Mouse (Mus musculus) myocyte (in vitro differentiated cells): ENCODE measurements around the gene Tgm4. TPM values are rescaled to one million over a fixed set of nuclear protein-coding genes. Genes with fewer than 3 reads are reported as not detected.

Experiments
- H3K27me3 ChIP-seq: one replicate; pipeline ENCODE4 v1.6.1; 2011; ENCODE audit not compliant: control insufficient read depth, insufficient read depth, insufficient read length
- H3K36me3 ChIP-seq: one replicate; pipeline ENCODE4 v1.6.1; 2011; ENCODE audit not compliant: control insufficient read depth, insufficient read depth
- H3K4me2 ChIP-seq: one replicate; pipeline ENCODE4 v1.6.1; 2011; ENCODE audit warnings: low read depth, control low read depth
- H3K4me3 ChIP-seq: one replicate; pipeline ENCODE4 v1.5.1; 2011; ENCODE audit warnings: mild to moderate bottlenecking, control low read depth, moderate library complexity
- H3K79me2 ChIP-seq: one replicate; pipeline ENCODE4 v1.6.1; 2011; ENCODE audit not compliant: control insufficient read depth, insufficient read depth
- H3ac ChIP-seq: one replicate; pipeline ENCODE4 v1.6.1; 2011; ENCODE audit not compliant: control insufficient read depth, insufficient read length
- CEBPB ChIP-seq: IDR thresholded peaks from 2 replicates; pipeline ENCODE4 v1.6.1; 2011; ENCODE audit warnings: mild to moderate bottlenecking, moderate library complexity; ENCODE audit not compliant: poor library complexity, insufficient read depth, severe bottlenecking
- E2F4 ChIP-seq: IDR thresholded peaks from one replicate; pipeline ENCODE4 v1.6.1; 2011; ENCODE audit warnings: mild to moderate bottlenecking, control low read depth, moderate library complexity; ENCODE audit not compliant: insufficient read depth
- MAX ChIP-seq: IDR thresholded peaks from one replicate; pipeline ENCODE4 v1.6.1; 2011; ENCODE audit warnings: low read depth, mild to moderate bottlenecking, control low read depth
- MYOD1 ChIP-seq, 3 experiments: IDR thresholded peaks; one replicate each; pipeline ENCODE4 v1.6.1; 2011; ENCODE audit warnings: control low read depth in 2 of 3, low read depth in 2 of 3, mild to moderate bottlenecking in 2 of 3, moderate library complexity in 1 of 3; ENCODE audit not compliant: insufficient read length in 2 of 3, control insufficient read depth in 1 of 3
- MYOG ChIP-seq, 3 experiments: IDR thresholded peaks; one replicate each; pipeline ENCODE4 v1.6.1; 2011; ENCODE audit warnings: control low read depth in 2 of 3, low read depth in 2 of 3, mild to moderate bottlenecking in 2 of 3; ENCODE audit not compliant: insufficient read length in 2 of 3, control insufficient read depth in 1 of 3, insufficient read depth in 1 of 3
- POLR2A ChIP-seq: IDR thresholded peaks from one replicate; pipeline ENCODE4 v1.6.1; 2011; ENCODE audit warnings: low read depth, mild to moderate bottlenecking, control low read depth, moderate library complexity; ENCODE audit not compliant: insufficient read length
- POLR2AphosphoS2 ChIP-seq: IDR thresholded peaks from one replicate; pipeline ENCODE4 v1.6.1; 2011; ENCODE audit warnings: low read depth, control low read depth; ENCODE audit not compliant: insufficient read length
- SRF ChIP-seq: IDR thresholded peaks from one replicate; pipeline ENCODE4 v1.6.1; 2011; ENCODE audit warnings: low read depth; ENCODE audit not compliant: control insufficient read depth, insufficient read length
- TCF12 ChIP-seq: IDR thresholded peaks from one replicate; pipeline ENCODE4 v1.6.1; 2011; ENCODE audit warnings: mild to moderate bottlenecking, control low read depth; ENCODE audit not compliant: poor library complexity, insufficient read depth, severe bottlenecking
- TCF3 ChIP-seq: IDR thresholded peaks from one replicate; pipeline ENCODE4 v1.6.1; 2011; ENCODE audit warnings: low read depth, control low read depth; ENCODE audit not compliant: insufficient read length
- USF1 ChIP-seq: IDR thresholded peaks from one replicate; pipeline ENCODE4 v1.6.1; 2011; ENCODE audit warnings: low read depth, mild to moderate bottlenecking, control low read depth, moderate library complexity
- polyA plus RNA-seq: library from polyadenylated mRNA; unstranded; fragments of >200 nt; fragmentation: generic; extraction: Trizol; gene quantifications from one replicate; pipeline ENCODE4 v1.2.1, GENCODE M21; 2012; ENCODE audit warnings: missing spikeins

Tgm4 gene
- polyA plus RNA-seq, 1 experiment, result 0.25 TPM

GRCm38 (mm10) chr9:123115566-123115965, 81.0 kb downstream of the Tgm4 start:
- Histone ChIP-seq H3K27me3 (no peaks in the 10 kb centered on the region), H3K4me3 (no peak overlapping the region), H3K4me2 (no peak overlapping the region), H3K79me2 (peaks cover 57% of the 10 kb centered on the region), H3ac (no peak overlapping the region), H3K36me3 (peaks cover 20% of the 10 kb centered on the region)
- TF ChIP-seq MYOG (IDR thresholded peaks at IDR 0.05; ENCODE audit: control insufficient read depth in 1 of 3, insufficient read depth in 1 of 3, insufficient read length in 2 of 3, low read depth in 2 of 3) (no peak), USF1 (no peak), POLR2AphosphoS2 (no peak), MAX (no peak), CEBPB (no peak), SRF (no peak), POLR2A (no peak), E2F4 (no peak), TCF12 (no peak), TCF3 (no peak), MYOD1 (IDR thresholded peaks at IDR 0.05; ENCODE audit: control insufficient read depth in 1 of 3, insufficient read length in 2 of 3, low read depth in 2 of 3) (no peak)

Other genes with a start within 250 kb of the Tgm4 start
- 2.6 TPM for gene Tcaim, start 229.2 kb upstream of the Tgm4 start, polyA plus RNA-seq
- 0.20 TPM for gene Gm35549, start 190.7 kb upstream of the Tgm4 start, polyA plus RNA-seq
- gene Zfp445, start 168.7 kb upstream of the Tgm4 start, polyA plus RNA-seq, result 10.0 TPM
- gene Zkscan7, start 149.0 kb upstream of the Tgm4 start, polyA plus RNA-seq, result 0.95 TPM
- not detected for gene Zfp105, start 111.7 kb upstream of the Tgm4 start, polyA plus RNA-seq
- 4.7 TPM for gene 1110059G10Rik, start 83.7 kb upstream of the Tgm4 start, polyA plus RNA-seq
- gene Kif15, start 83.7 kb upstream of the Tgm4 start, polyA plus RNA-seq, result 3.8 TPM
- gene Tmem42, start 13.4 kb upstream of the Tgm4 start, polyA plus RNA-seq, result 6.4 TPM
- 44.0 TPM for gene Zdhhc3, start 78.5 kb downstream of the Tgm4 start, polyA plus RNA-seq
- 28.2 TPM for gene Exosc7, start 78.5 kb downstream of the Tgm4 start, polyA plus RNA-seq
- 0.10 TPM for gene Clec3b, start 116.2 kb downstream of the Tgm4 start, polyA plus RNA-seq
- not detected for gene Cdcp1, start 181.3 kb downstream of the Tgm4 start, polyA plus RNA-seq
- 14.0 TPM for gene Tmem158, start 226.0 kb downstream of the Tgm4 start, polyA plus RNA-seq